Mouse (Mus musculus): ENCODE results near the gene Aadacl4. TPM values are rescaled to one million over a fixed set of nuclear protein-coding genes. Genes with fewer than 3 reads are reported as not detected.
"Not testable (repeated sequence)": the region's sequence is repeated elsewhere in the genome, so short reads cannot be mapped to it uniquely, and the experiment has no call there.

Gene Aadacl4
- total RNA-seq (2021) = not detected

DNA sequence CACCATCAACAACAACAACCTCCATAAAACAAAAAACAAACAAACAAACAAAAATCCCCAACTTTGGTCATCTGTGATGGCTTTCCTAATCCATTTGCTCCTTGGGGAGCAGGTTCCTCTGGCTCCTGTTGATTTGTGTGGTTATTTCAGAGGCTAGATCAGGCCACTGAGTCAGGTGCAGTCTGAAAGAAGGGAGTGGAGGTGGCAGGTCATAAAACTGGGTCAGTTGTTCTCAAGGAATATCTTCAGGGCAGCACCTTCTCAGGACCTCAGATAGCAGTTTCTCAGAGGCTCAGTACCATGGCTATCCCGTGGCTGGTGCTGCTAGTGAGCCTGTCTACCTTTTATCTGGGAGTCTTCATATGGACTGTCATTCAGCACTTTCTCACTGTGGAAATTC is at the start of gene Aadacl4:
Aadacl4 (plus strand) TSS at position 301 of the 400 bp plus-strand sequence.
- intact Hi-C loops (cut with DNase I) = no loop called here
- DNase-seq = no peak

DNA sequence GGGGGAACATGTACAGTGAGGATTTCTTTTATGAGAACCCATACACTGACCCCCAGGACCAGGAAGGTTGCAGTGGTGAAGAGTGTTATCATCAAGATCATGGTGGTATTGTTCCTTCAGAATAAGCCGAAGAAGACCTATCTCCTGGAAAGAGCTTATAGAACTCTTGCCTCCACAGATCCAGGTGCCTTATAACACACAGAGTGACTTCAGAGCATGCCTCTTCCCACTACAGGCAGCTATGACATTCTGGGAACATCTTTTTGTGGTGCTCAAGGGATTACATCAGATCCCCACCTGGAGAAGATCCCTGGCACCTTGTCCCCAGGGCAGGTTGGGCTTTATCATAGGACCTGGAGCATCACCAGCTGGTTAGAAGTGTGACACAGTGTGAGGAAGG is 48.5 kb upstream of the Aadacl4 start, which contains the start of gene Gm13124:
Gm13124 (minus strand) TSS at position 101 of the 400 bp plus-strand sequence.
- intact Hi-C loops (cut with DNase I) = no loop called here
- no peak for DNase-seq

DNA sequence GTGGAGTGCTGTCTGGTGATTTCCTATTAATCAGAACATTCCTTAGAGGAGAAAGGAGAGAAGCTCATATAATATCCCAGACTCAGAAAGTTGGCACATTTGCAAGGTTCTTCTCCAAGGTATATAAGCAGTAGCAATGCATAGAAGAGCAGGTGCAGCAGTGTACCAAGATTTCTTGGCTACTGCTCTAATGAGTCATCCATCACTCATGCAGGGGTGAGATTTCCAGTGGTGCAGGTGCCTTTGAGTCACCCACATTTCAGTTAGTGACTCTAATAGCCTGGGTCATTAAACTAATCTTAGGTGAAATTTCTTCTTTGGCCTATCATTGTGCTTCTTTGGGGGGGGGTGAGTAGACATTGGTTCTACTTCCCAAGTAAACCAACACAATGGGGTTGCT is 45.8 kb upstream of the Aadacl4 start:
- intact Hi-C loops (cut with DNase I) = no loop called here

DNA sequence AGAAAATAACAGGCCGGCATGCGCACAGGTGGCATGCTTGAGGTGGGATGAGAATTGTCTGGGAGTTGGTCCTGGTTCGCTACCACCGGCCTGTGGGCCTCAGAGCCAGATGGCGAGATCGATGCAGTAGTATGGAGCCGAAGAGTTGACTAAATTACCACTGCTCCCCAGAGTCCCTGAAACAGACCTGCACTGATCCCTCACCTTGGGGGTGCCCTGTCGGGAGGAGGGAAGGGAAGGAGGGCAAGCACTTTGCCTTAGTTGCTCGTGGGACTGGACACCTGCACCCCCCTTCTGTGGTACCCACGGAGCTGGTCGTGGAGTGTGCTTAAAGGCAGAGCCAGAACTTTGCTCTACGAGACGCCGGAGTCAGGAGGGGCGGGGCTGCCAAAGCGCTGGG is 27.3 kb upstream of the Aadacl4 start:
- DNase-seq; intact Hi-C loops (cut with DNase I): not testable (repeated sequence)

More for the DNA sequence above, 45.8 kb upstream of the Aadacl4 start:
- DNase-seq = no peak

DNA sequence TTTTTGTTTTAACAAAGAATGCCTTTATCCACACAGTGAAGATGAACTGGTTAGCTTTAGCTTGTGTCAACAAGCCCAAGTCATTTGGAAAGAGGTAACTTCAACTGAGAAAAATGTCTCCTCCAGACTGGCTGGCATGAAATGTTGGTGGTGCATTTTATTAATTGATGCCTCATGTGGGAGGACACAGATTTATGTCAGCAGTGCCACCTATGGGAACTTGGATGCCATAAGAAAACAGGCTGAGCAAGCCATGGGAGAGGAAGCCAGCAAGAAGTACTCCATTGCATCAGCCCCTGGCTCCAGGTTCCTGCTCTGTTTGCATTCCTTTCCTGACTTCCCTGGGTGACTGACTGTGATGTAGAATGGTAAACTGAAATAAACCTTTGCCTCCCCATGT is 20.7 kb upstream of the Aadacl4 start:
- intact Hi-C loops (cut with DNase I) = loop anchor here (5.0 kb wide), 1 partner anchor 50 kb away; no protein-coding TSS in a partner anchor
- no peak for DNase-seq

DNA sequence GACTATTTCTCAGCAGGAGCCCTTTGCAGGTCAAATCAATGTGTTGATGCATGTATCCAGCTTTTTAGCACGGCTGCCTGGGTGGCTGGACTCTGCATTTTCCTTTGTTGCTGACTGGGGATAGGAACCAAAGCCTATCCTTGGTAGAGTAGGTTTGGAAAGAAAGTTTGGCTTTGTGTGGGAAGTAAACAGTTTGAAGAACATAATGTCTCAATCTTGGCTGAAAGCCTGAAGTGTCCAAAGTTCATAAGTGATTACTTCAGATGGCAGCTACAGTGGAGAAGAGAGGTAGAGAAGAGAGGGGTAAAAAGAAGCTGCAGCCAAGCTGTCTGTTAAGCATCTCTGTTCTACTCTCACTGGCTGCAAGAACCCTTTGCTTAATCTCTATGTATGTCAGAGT is 1.1 kb downstream of the Aadacl4 start:
- no peak for DNase-seq
- intact Hi-C loops (cut with DNase I) = no loop called here

DNA sequence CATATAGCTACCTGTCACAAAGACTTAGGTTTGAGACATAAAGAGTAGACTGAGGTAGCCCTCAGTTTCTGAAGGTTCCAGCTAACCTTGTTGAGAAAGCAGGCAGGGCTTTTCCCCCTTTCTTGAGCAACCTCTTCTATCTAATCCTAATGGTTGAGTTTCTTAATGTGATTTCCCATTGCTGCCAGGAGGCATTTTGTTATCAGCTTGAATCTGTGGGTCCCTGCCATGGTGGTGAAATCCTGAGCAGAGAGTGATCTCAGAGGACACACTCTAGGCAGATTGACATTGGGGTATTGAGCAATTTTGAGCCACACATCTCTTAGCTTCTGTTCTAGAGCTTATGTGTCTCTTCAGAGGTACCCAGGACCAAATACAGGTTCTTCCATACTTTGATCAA is 24.8 kb downstream of the Aadacl4 start:
- intact Hi-C loops (cut with DNase I) = no loop called here
- DNase-seq = no peak

Other genes starting within 250 kb of the Aadacl4 start
- gene Pramef20, start 235.8 kb upstream of the Aadacl4 start, total RNA-seq (2021) = not detected
- gene Pramef12, start 205.2 kb upstream of the Aadacl4 start, total RNA-seq (2021) = not detected
- not detected for gene 1700012P22Rik, start 174.9 kb upstream of the Aadacl4 start, total RNA-seq (2021)
- not detected for gene Gm9944, start 160.4 kb upstream of the Aadacl4 start, total RNA-seq (2021)
- not detected for gene Aadacl3, start 150.0 kb upstream of the Aadacl4 start, total RNA-seq (2021)
- not detected for gene 9430007A20Rik, start 93.9 kb upstream of the Aadacl4 start, total RNA-seq (2021)
- gene Gm13124, start 48.6 kb upstream of the Aadacl4 start, total RNA-seq (2021) = not detected
- gene Gm436, start 72.7 kb downstream of the Aadacl4 start, total RNA-seq (2021) = not detected
- gene Gm13178, start 107.7 kb downstream of the Aadacl4 start, total RNA-seq (2021) = not detected
- not detected for gene Gm438, start 172.9 kb downstream of the Aadacl4 start, total RNA-seq (2021)